Mouse (Mus musculus) urinary bladder, adult 2 months (tissue): ENCODE results near the gene Ndufaf5. TPM values are rescaled to one million over a fixed set of nuclear protein-coding genes. Genes with fewer than 3 reads are reported as not detected.

Experiments
- polyA plus RNA-seq: library from polyadenylated mRNA; depleted of rRNA; stranded (reverse); fragments of >200 nt; gene quantifications from 2 replicates; pipeline ENCODE4 v1.2.3, GENCODE M21; 2012; rRNA removed

The Ndufaf5 gene
- polyA plus RNA-seq, 1 experiment: 14.3 TPM

Other genes with a start within 250 kb of the Ndufaf5 start
- gene Tasp1, start 103.8 kb upstream of the Ndufaf5 start, polyA plus RNA-seq: 9.6 and 9.7 TPM in 2 replicates
- not detected in 2 replicates for gene Gm17374, start 18.6 kb upstream of the Ndufaf5 start, polyA plus RNA-seq
- 5.9 and 9.5 TPM in 2 replicates for gene Esf1, start 85 bp upstream of the Ndufaf5 start, polyA plus RNA-seq
- gene Sel1l2, start 219.1 kb downstream of the Ndufaf5 start, polyA plus RNA-seq: not detected in 2 replicates
- 3.5 and 4.4 TPM in 2 replicates for gene Macrod2, start 224.7 kb downstream of the Ndufaf5 start, polyA plus RNA-seq